Mouse (Mus musculus): Measurements from ENCODE around the gene Pabpc1l. TPM values are rescaled to one million over a fixed set of nuclear protein-coding genes. Genes with fewer than 3 reads are reported as not detected.

The Pabpc1l gene
- polyA plus RNA-seq, 1 experiment from 2014 or later: 1.8 TPM

DNA sequence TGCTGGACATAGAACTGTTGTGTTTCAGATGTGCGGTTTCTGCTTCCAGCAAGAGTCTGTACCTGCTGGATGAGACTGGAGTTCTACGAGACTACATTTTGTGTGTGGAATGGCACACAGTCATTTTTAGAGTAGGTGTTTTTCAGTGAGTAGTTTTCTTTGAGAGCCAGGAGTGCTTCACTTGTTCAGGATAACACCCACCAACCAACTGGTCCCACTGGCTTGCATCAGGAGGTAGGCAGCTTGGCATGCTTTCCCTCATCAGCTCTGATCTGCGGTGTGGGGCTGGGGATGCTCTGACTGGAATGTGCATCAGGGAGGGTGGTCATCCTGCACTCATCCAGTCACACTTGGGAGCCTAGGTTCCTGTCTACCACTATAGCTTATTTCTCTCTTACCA is 22.6 kb upstream of the Pabpc1l start:
- ATAC-seq: no peak
- no peaks in the 10 kb centered on the region for H3K36me3 ChIP-seq (ENCODE audit: control insufficient read depth, insufficient read depth, low read length)
- no peak overlapping the region for H3K4me2 ChIP-seq (ENCODE audit: low read length)
- WGBS: 92% methylated on average over 3 of the region's 3 CpGs
- H3K27me3 ChIP-seq (ENCODE audit: control insufficient read depth, insufficient read depth, low read depth, low read length): no peaks in the 10 kb centered on the region
- no peak overlapping the region for H3K9ac ChIP-seq (ENCODE audit: low read depth, low read length)
- no peaks in the 10 kb centered on the region for H3K9me3 ChIP-seq (replicated peaks; ENCODE audit: control insufficient read depth, low read length, poor library complexity, severe bottlenecking)
- no peak overlapping the region for H3K4me3 ChIP-seq (ENCODE audit: low read depth, low read length)
- no peak overlapping the region for H3K27ac ChIP-seq (ENCODE audit: low read length)
- H3K4me1 ChIP-seq (ENCODE audit: control insufficient read depth, insufficient read depth, low read length): peaks cover 21% of the 10 kb centered on the region

DNA sequence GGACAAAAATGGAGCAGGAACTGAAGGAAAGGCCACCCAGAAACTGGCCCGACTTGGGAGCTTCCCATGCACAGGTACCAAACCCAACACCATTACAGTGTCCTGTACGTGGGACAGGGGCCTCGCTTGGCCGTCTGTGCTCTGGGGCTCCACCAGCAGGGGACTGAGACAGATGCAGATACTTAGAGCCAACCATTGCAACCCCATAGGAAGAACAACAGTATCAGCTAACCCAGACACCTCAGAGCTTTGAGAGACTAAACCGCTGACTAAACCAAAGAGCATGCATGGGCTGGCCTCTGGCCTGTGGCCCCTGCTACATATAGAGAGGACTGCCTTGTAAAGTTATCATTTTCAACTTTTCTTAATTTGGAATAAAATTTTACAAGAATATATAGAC is 20.7 kb upstream of the Pabpc1l start:
- 83% methylated on average over 5 of the region's 5 CpGs for WGBS
- no peak for ATAC-seq
- Histone ChIP-seq H3K27ac (ENCODE audit: low read length) (no peak overlapping the region), H3K4me1 (ENCODE audit: control insufficient read depth, insufficient read depth, low read length) (peaks cover 15% of the 10 kb centered on the region), H3K27me3 (ENCODE audit: control insufficient read depth, insufficient read depth, low read depth, low read length) (no peaks in the 10 kb centered on the region), H3K4me3 (ENCODE audit: low read depth, low read length) (no peak overlapping the region), H3K36me3 (ENCODE audit: control insufficient read depth, insufficient read depth, low read length) (no peaks in the 10 kb centered on the region), H3K9ac (ENCODE audit: low read depth, low read length) (no peak overlapping the region), H3K4me2 (ENCODE audit: low read length) (no peak overlapping the region), H3K9me3 (replicated peaks; ENCODE audit: control insufficient read depth, low read length, poor library complexity, severe bottlenecking) (no peaks in the 10 kb centered on the region)

DNA sequence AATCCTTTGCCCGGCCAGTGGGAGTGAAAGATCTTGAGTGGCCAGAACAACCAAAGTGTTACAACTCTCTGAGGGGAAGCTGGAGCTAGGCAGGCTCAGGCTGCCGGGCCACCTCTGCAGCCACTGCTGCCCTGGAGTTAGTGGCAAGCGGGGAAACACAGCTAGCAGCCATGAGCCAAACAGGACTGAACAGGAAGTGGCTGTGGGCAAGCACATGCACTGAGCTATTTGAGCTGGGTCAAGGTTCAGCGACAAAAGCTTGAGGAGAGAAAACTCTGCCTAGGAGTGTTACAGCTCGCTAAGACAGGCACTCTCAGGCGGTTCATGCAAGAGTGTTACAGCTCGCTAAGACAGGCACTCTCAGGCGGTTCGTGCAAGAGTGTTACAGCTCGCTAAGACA is 18.3 kb upstream of the Pabpc1l start:
- Histone ChIP-seq H3K36me3 (ENCODE audit: control insufficient read depth, insufficient read depth, low read length) (peaks cover 4% of the 10 kb centered on the region; the same call in 1 of the 2 replicates), H3K9me3 (replicated peaks; ENCODE audit: control insufficient read depth, low read length, poor library complexity, severe bottlenecking) (no peaks in the 10 kb centered on the region), H3K27ac (ENCODE audit: low read length) (no peak overlapping the region; the same call in 1 of the 2 replicates), H3K4me2 (ENCODE audit: low read length) (no peak overlapping the region), H3K27me3 (ENCODE audit: control insufficient read depth, insufficient read depth, low read depth, low read length) (no peaks in the 10 kb centered on the region), H3K4me1 (ENCODE audit: control insufficient read depth, insufficient read depth, low read length) (peaks cover 12% of the 10 kb centered on the region), H3K4me3 (ENCODE audit: low read depth, low read length) (no peak overlapping the region), H3K9ac (ENCODE audit: low read depth, low read length) (no peak overlapping the region)
- WGBS: 81% methylated on average over 10 of the region's 10 CpGs
- no peak for ATAC-seq

DNA sequence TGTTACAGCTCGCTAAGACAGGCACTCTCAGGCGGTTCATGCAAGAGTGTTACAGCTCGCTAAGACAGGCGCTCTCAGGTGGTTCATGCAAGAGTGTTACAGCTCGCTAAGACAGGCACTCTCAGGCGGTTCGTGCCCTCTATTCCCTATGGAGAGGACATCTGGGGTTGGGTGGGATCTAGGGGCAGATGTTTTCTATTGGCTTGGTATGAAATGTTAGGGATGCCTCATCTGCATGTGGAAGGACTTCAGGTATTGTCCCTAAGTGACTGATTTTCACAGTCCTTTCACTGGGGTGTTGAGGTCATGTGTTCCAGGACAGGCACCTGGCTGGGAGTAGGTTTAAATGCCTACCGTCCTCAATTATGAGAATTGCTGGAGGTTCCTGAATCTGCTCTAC is 17.7 kb upstream of the Pabpc1l start:
- H3K4me1 ChIP-seq (ENCODE audit: control insufficient read depth, insufficient read depth, low read length): peaks cover 12% of the 10 kb centered on the region
- ATAC-seq: no peak
- no peak overlapping the region for H3K4me3 ChIP-seq (ENCODE audit: low read depth, low read length)
- H3K27me3 ChIP-seq (ENCODE audit: control insufficient read depth, insufficient read depth, low read depth, low read length): no peaks in the 10 kb centered on the region
- no peak overlapping the region for H3K9ac ChIP-seq (ENCODE audit: low read depth, low read length)
- 91% methylated on average over 8 of the region's 8 CpGs for WGBS
- peaks cover 4% of the 10 kb centered on the region; the same call in 1 of the 2 replicates for H3K36me3 ChIP-seq (ENCODE audit: control insufficient read depth, insufficient read depth, low read length)
- no peak overlapping the region for H3K4me2 ChIP-seq (ENCODE audit: low read length)
- H3K27ac ChIP-seq (ENCODE audit: low read length): no peak overlapping the region
- no peaks in the 10 kb centered on the region for H3K9me3 ChIP-seq (replicated peaks; ENCODE audit: control insufficient read depth, low read length, poor library complexity, severe bottlenecking)

DNA sequence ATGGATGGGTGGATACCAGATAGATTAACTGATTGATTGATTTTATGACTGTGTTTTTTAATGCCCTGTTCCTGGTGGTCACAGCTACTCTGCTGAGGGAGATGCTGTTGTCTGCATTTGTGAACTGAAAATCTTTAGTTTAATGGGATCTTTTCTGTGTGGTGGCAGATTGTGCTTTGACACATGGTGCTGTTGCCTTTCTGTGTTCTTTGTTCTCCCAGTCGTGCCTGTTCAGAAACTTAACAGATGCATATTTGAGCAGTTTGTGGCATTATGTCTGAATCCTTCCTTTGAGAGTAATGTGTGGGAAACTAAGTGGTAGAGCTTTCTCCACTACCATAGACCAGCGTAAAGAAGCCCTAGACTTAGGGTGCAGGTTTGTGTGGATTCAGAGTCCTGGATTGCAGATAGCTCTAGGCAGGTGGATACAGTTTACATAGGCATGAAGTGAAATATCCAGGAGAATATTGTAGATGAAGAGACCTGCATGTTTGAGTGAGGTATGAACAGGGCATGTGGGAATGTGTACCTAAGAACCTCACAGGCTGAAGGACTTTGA is 17.2 kb upstream of the Pabpc1l start:
- ATAC-seq: no peak
- Histone ChIP-seq H3K36me3 (ENCODE audit: control insufficient read depth, insufficient read depth, low read length) (peaks cover 4% of the 10 kb centered on the region; the same call in 1 of the 2 replicates), H3K4me2 (ENCODE audit: low read length) (no peak overlapping the region), H3K27me3 (ENCODE audit: control insufficient read depth, insufficient read depth, low read depth, low read length) (no peaks in the 10 kb centered on the region), H3K4me1 (ENCODE audit: control insufficient read depth, insufficient read depth, low read length) (peaks cover 12% of the 10 kb centered on the region), H3K9me3 (replicated peaks; ENCODE audit: control insufficient read depth, low read length, poor library complexity, severe bottlenecking) (no peaks in the 10 kb centered on the region), H3K4me3 (ENCODE audit: low read depth, low read length) (no peak overlapping the region), H3K27ac (ENCODE audit: low read length) (no peak overlapping the region), H3K9ac (ENCODE audit: low read depth, low read length) (no peak overlapping the region)
- WGBS: 60% methylated on average over 2 of the region's 2 CpGs

DNA sequence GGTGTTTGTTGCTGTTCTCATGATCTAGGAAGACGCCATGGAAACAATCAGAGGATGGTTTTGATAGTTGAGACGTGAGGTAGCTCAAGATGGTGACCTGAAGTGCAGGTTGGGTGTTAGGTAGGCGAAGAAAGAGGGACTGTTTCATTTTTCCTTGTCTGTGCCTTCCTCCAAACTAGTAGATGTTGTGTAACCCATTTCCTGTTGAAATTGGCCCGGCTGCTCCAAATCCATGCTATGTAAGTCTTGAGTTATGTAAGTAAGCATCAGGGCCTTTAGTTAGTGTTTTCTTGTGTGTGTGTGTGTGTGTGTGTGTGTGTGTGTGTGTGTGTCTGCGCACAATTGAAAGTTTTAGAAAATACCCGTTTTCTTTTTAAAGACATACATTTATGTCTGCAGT is 16.0 kb upstream of the Pabpc1l start:
- Histone ChIP-seq H3K4me1 (ENCODE audit: control insufficient read depth, insufficient read depth, low read length) (peaks cover 12% of the 10 kb centered on the region), H3K27me3 (ENCODE audit: control insufficient read depth, insufficient read depth, low read depth, low read length) (no peaks in the 10 kb centered on the region), H3K27ac (ENCODE audit: low read length) (no peak overlapping the region), H3K4me3 (ENCODE audit: low read depth, low read length) (no peak overlapping the region), H3K4me2 (ENCODE audit: low read length) (no peak overlapping the region), H3K9me3 (replicated peaks; ENCODE audit: control insufficient read depth, low read length, poor library complexity, severe bottlenecking) (no peaks in the 10 kb centered on the region), H3K36me3 (ENCODE audit: control insufficient read depth, insufficient read depth, low read length) (peaks cover 4% of the 10 kb centered on the region; the same call in 1 of the 2 replicates), H3K9ac (ENCODE audit: low read depth, low read length) (no peak overlapping the region)
- WGBS: 91% methylated on average over 6 of the region's 6 CpGs
- no peak for ATAC-seq

DNA sequence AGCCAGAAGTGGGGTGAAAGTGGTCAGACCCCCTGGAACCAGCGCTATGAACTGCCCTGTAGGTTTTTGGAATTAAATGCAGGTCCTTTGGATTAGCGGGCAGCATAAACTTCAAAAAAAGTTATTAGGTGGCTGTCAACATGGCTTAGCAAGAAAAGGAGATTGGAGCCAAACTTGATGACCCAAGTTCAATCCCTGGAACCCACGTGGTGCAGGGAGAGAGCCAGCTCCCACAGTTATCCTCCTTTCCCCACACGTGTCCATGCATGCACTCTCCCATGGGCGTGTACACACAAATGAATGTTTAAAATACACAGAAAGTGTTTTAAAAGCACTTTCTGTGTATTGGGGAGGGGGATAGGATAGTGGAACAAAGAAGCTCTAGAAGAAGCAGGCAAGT is 14.8 kb upstream of the Pabpc1l start:
- no peaks in the 10 kb centered on the region for H3K27me3 ChIP-seq (ENCODE audit: control insufficient read depth, insufficient read depth, low read depth, low read length)
- peaks cover 10% of the 10 kb centered on the region for H3K36me3 ChIP-seq (ENCODE audit: control insufficient read depth, insufficient read depth, low read length)
- no peaks in the 10 kb centered on the region for H3K9me3 ChIP-seq (replicated peaks; ENCODE audit: control insufficient read depth, low read length, poor library complexity, severe bottlenecking)
- no peak overlapping the region for H3K4me2 ChIP-seq (ENCODE audit: low read length)
- H3K4me1 ChIP-seq (ENCODE audit: control insufficient read depth, insufficient read depth, low read length): peaks cover 9% of the 10 kb centered on the region
- H3K27ac ChIP-seq (ENCODE audit: low read length): no peak overlapping the region
- H3K9ac ChIP-seq (ENCODE audit: low read depth, low read length): no peak overlapping the region
- ATAC-seq: no peak
- no peak overlapping the region for H3K4me3 ChIP-seq (ENCODE audit: low read depth, low read length)
- 87% methylated on average over 5 of the region's 5 CpGs for WGBS

DNA sequence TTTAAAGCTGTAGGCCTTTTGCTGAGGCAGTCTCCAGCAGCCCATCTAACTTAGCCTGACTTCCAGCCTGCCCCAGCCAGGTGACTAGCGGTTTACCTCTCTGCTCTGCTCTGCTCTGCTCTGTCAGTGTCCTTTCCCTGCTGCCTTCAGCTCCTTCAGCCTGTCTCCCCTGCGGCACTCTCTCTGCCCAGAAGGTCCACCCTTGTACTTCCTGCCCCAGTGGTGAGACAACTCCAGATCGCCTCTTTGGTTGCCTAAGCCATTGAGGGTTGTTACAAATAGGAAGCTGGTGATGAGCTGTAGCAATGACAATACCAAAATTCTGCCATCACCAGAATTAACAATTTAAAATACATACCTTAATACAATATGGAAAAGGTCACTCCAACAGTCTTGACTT is 14.3 kb upstream of the Pabpc1l start:
- Histone ChIP-seq H3K4me1 (ENCODE audit: control insufficient read depth, insufficient read depth, low read length) (peaks cover 5% of the 10 kb centered on the region), H3K36me3 (ENCODE audit: control insufficient read depth, insufficient read depth, low read length) (peaks cover 10% of the 10 kb centered on the region), H3K4me3 (ENCODE audit: low read depth, low read length) (no peak overlapping the region), H3K27me3 (ENCODE audit: control insufficient read depth, insufficient read depth, low read depth, low read length) (no peaks in the 10 kb centered on the region), H3K4me2 (ENCODE audit: low read length) (no peak overlapping the region), H3K9me3 (replicated peaks; ENCODE audit: control insufficient read depth, low read length, poor library complexity, severe bottlenecking) (no peaks in the 10 kb centered on the region), H3K27ac (ENCODE audit: low read length) (no peak overlapping the region), H3K9ac (ENCODE audit: low read depth, low read length) (no peak overlapping the region)
- WGBS: 89% methylated on average over 3 of the region's 3 CpGs
- ATAC-seq: no peak

DNA sequence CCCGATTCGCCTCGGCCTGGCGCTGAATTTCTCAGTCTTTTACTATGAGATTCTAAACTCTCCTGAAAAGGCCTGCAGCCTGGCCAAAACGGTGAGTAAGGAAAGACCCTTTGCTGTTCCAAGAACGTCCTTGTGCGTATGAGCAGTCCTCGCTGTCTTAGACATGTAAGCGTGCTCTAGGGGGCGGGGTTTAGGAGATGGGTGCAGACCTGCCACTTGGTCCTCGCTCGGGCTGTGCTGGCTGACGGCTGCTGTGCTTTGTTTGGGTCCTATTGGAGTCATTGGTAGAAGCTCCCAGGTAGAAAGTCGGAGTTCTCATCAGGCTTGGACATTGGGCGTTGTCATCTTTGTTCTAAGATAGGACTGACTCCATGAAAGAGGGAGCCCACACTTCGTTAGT is 9.9 kb upstream of the Pabpc1l start:
- Histone ChIP-seq H3K4me2 (ENCODE audit: low read length) (no peak overlapping the region), H3K4me1 (ENCODE audit: control insufficient read depth, insufficient read depth, low read length) (no peaks in the 10 kb centered on the region), H3K4me3 (ENCODE audit: low read depth, low read length) (no peak overlapping the region), H3K27ac (ENCODE audit: low read length) (no peak overlapping the region), H3K9me3 (replicated peaks; ENCODE audit: control insufficient read depth, low read length, poor library complexity, severe bottlenecking) (no peaks in the 10 kb centered on the region), H3K36me3 (ENCODE audit: control insufficient read depth, insufficient read depth, low read length) (peaks cover 30% of the 10 kb centered on the region), H3K9ac (ENCODE audit: low read depth, low read length) (no peak overlapping the region), H3K27me3 (ENCODE audit: control insufficient read depth, insufficient read depth, low read depth, low read length) (no peaks in the 10 kb centered on the region)
- 95% methylated on average over 16 of the region's 16 CpGs for WGBS
- ATAC-seq: no peak
